Mouse (Mus musculus) gastrocnemius, postnatal 14 days (tissue): ENCODE measurements around the gene Phf5a. TPM values are rescaled to one million over a fixed set of nuclear protein-coding genes. Genes with fewer than 3 reads are reported as not detected.
A peak's percentile ranks its signal among the peaks of the same experiment; 100 is the strongest.

Experiments used
- DNase-seq: peaks from one replicate; pipeline ENCODE4 v3.0.0; 2021; ENCODE audit warnings: mixed read lengths
- intact Hi-C: fragments of 180-260 bp; cut with DNase I; formaldehyde crosslinking; loops from one replicate; pipeline ENCODE4 v1.15.1; 2025; ENCODE audit warnings: low total_unique reads
- total RNA-seq, 2 experiments: library from RNA; stranded (reverse); gene quantifications; 2 replicates each; pipeline ENCODE4 v1.2.3; 2021

Phf5a gene
- total RNA-seq, 2 experiments from 2014 or later, result 40.8 to 41.2 TPM

- no peak for DNase-seq
- intact Hi-C loops, result no loop called here
These were observed 19.6 kb upstream of the Phf5a start for GRCm38 (mm10) chr15:81891140-81891802.

GRCm38 (mm10) chr15:81889175-81889574 is 17.5 kb upstream of the Phf5a start:
- intact Hi-C loops, result no loop called here
- peak; percentile 24 for DNase-seq

- DNase-seq, result no peak
- intact Hi-C loops, result no loop called here
These were observed 15.3 kb upstream of the Phf5a start for GRCm38 (mm10) chr15:81886795-81887550.

GRCm38 (mm10) chr15:81885418-81885934 is 13.8 kb upstream of the Phf5a start:
- no peak for DNase-seq
- intact Hi-C loops, result no loop called here

- intact Hi-C loops, result no loop called here
- no peak for DNase-seq
These were observed 10.6 kb upstream of the Phf5a start for GRCm38 (mm10) chr15:81882348-81882747.

- intact Hi-C loops, result no loop called here
- no peak for DNase-seq
These were observed 8.1 kb upstream of the Phf5a start for GRCm38 (mm10) chr15:81879531-81880401.

- intact Hi-C loops, result no loop called here
These were observed 788 bp upstream of the Phf5a start, which contains the start of gene Aco2 for GRCm38 (mm10) chr15:81872262-81873136. TSS of gene Aco2 (plus strand) at chr15:81872309.

GRCm38 (mm10) chr15:81869985-81870384 is 1.7 kb downstream of the Phf5a start:
- intact Hi-C loops, result no loop called here
- DNase-seq, result no peak

More at GRCm38 (mm10) chr15:81872262-81873136, 788 bp upstream of the Phf5a start, which contains the start of gene Aco2:
- peak; percentile 99 for DNase-seq

GRCm38 (mm10) chr15:81864238-81864637 is 7.5 kb downstream of the Phf5a start:
- intact Hi-C loops, result no loop called here
- no peak for DNase-seq

- no peak for DNase-seq
These were observed 11.1 kb downstream of the Phf5a start for GRCm38 (mm10) chr15:81860471-81861135.

GRCm38 (mm10) chr15:81859330-81860255 is 12.1 kb downstream of the Phf5a start:
- intact Hi-C loops, result no loop called here

More at GRCm38 (mm10) chr15:81860471-81861135, 11.1 kb downstream of the Phf5a start:
- intact Hi-C loops, result no loop called here

GRCm38 (mm10) chr15:81858517-81859329 is 13.0 kb downstream of the Phf5a start, which contains the start of gene Tob2:
TSS of gene Tob2 (minus strand) at chr15:81858796.
- DNase-seq, result peak; percentile 73
- intact Hi-C loops, result no loop called here

More at GRCm38 (mm10) chr15:81859330-81860255, 12.1 kb downstream of the Phf5a start:
- peak; percentile 70 for DNase-seq

GRCm38 (mm10) chr15:81858138-81858516 is 13.6 kb downstream of the Phf5a start:
- intact Hi-C loops, result no loop called here
- DNase-seq, result peak; percentile 91

- intact Hi-C loops, result no loop called here
These were observed 14.0 kb downstream of the Phf5a start for GRCm38 (mm10) chr15:81857724-81858116.

GRCm38 (mm10) chr15:81856938-81857723 is 14.6 kb downstream of the Phf5a start:
- no peak for DNase-seq
- intact Hi-C loops, result no loop called here

More at GRCm38 (mm10) chr15:81857724-81858116, 14.0 kb downstream of the Phf5a start:
- DNase-seq, result no peak
